Mouse (Mus musculus): ENCODE data around the gene Ncor1.

DNA sequence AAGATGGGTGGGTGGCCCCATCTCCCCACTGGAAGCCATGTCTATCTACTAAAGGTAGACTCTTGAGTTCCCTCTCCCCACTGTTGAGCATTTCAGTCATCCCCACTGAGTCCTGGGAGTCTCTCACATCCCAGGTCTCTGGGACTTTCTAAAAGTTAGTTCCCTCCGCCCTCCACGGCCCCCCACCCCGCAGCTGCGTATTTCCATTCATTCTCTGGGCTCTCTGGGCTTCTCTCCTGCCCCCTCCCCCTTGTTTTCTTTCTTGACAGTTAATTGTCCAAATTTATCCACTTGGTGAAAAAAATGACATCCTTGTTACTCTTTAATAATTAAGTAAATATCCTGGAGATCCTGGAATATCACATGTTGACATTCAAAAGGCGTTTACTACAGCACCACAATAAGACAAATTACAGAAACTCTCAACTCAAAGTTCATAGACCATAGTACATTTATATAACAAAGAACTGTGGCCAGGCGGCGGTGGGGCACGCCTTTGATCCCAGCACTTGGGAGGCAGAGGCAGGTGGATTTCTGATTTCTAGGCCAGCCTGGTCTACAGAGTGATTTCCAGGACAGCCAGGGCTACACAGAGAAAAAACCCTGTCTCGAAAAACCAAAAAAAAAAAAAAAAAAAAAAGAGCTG lies 17.5 kb downstream of the Ncor1 start:
- TF ChIP-seq POLR2A (IDR thresholded peaks at IDR 0.05; ENCODE audit: control insufficient read depth, extremely low read depth, insufficient read depth, low read length, poor library complexity) (no peak), CTCF (IDR thresholded peaks at IDR 0.05; ENCODE audit: borderline replicate concordance, control insufficient read depth, extremely low read depth, insufficient read depth, low read length, poor library complexity) (no peak)
